Mouse (Mus musculus): Measurements from ENCODE around the gene Tmem116.
A peak's percentile ranks its signal among the peaks of the same experiment; 100 is the strongest.
"Not testable (repeated sequence)": the region's sequence is repeated elsewhere in the genome, so short reads cannot be mapped to it uniquely, and the experiment has no call there.

Gene Tmem116

GRCm38 (mm10) chr5:121462967-121463366, 11.3 kb downstream of the Tmem116 start:
- DNase-seq (ENCODE audit: low read depth, low spot score): no peak

GRCm38 (mm10) chr5:121463601-121464250, 12.0 kb downstream of the Tmem116 start:
- DNase-seq (ENCODE audit: low read depth, low spot score): no peak

GRCm38 (mm10) chr5:121469566-121469965, 17.9 kb downstream of the Tmem116 start:
- no peak for DNase-seq (ENCODE audit: low read depth, low spot score)

- no peak for DNase-seq (ENCODE audit: low read depth, low spot score)
Measured at GRCm38 (mm10) chr5:121472411-121472810, 20.7 kb downstream of the Tmem116 start.

- DNase-seq (ENCODE audit: low read depth, low spot score): no peak
Measured at GRCm38 (mm10) chr5:121474610-121475009, 22.9 kb downstream of the Tmem116 start.

- no peak for DNase-seq (ENCODE audit: low read depth, low spot score)
Measured at GRCm38 (mm10) chr5:121476040-121476439, 24.3 kb downstream of the Tmem116 start.

- DNase-seq (ENCODE audit: low read depth, low spot score): peak; percentile 76
Measured at GRCm38 (mm10) chr5:121477680-121478079, 26.0 kb downstream of the Tmem116 start.

- DNase-seq (ENCODE audit: low read depth, low spot score): no peak
Measured at GRCm38 (mm10) chr5:121484801-121485200, 33.1 kb downstream of the Tmem116 start.

GRCm38 (mm10) chr5:121493305-121493704, 41.6 kb downstream of the Tmem116 start:
- DNase-seq (ENCODE audit: low read depth, low spot score): no peak

- no peak for DNase-seq (ENCODE audit: low read depth, low spot score)
Measured at GRCm38 (mm10) chr5:121500719-121501118, 49.0 kb downstream of the Tmem116 start.

GRCm38 (mm10) chr5:121501424-121501996, 49.8 kb downstream of the Tmem116 start:
- not testable (repeated sequence) for DNase-seq (ENCODE audit: low read depth, low spot score)

- DNase-seq (ENCODE audit: low read depth, low spot score): no peak
Measured at GRCm38 (mm10) chr5:121503231-121503630, 51.5 kb downstream of the Tmem116 start, which contains the start of gene Adam1b. Gene Adam1b, minus strand, starts transcription at chr5:121503435.

GRCm38 (mm10) chr5:121506846-121507245, 55.2 kb downstream of the Tmem116 start:
- DNase-seq (ENCODE audit: low read depth, low spot score): no peak

- DNase-seq (ENCODE audit: low read depth, low spot score): no peak
Measured at GRCm38 (mm10) chr5:121510009-121510408, 58.3 kb downstream of the Tmem116 start.

GRCm38 (mm10) chr5:121518983-121519382, 67.3 kb downstream of the Tmem116 start:
- DNase-seq (ENCODE audit: low read depth, low spot score): no peak

- DNase-seq (ENCODE audit: low read depth, low spot score): not testable (repeated sequence)
Measured at GRCm38 (mm10) chr5:121519758-121520157, 68.1 kb downstream of the Tmem116 start.

GRCm38 (mm10) chr5:121525774-121526450, 74.2 kb downstream of the Tmem116 start:
- DNase-seq (ENCODE audit: low read depth, low spot score): no peak

GRCm38 (mm10) chr5:121526526-121526925, 74.8 kb downstream of the Tmem116 start:
- no peak for DNase-seq (ENCODE audit: low read depth, low spot score)

GRCm38 (mm10) chr5:121526961-121527360, 75.3 kb downstream of the Tmem116 start:
- DNase-seq (ENCODE audit: low read depth, low spot score): no peak

GRCm38 (mm10) chr5:121534521-121534920, 82.8 kb downstream of the Tmem116 start:
- peak; percentile 49 for DNase-seq (ENCODE audit: low read depth, low spot score)

- no peak for DNase-seq (ENCODE audit: low read depth, low spot score)
Measured at GRCm38 (mm10) chr5:121535116-121535515, 83.4 kb downstream of the Tmem116 start.

- no peak for DNase-seq (ENCODE audit: low read depth, low spot score)
Measured at GRCm38 (mm10) chr5:121536921-121537555, 85.3 kb downstream of the Tmem116 start.

Measured in A20 (cell line).